Mouse (Mus musculus) heart, embryonic 14.5 days (tissue): ENCODE measurements around the gene B3galt5. TPM values are rescaled to one million over a fixed set of nuclear protein-coding genes. Genes with fewer than 3 reads are reported as not detected.

ENCODE experiments used
- ATAC-seq: fragments of 200-750 bp; cut with Nextera tagmentation; 2 replicates; pipeline ENCODE4 v1.8.0; 2017; ENCODE audit warnings: low read depth, moderate TSS enrichment; ENCODE audit not compliant: insufficient number of reproducible peaks, insufficient read depth, low FRiP score
- H3K27ac ChIP-seq, 2 experiments: fragments of 200-500 bp in 1 of 2; fragments of 300-500 bp in 1 of 2; sonication (generic) in 1 of 2; replicated peaks in 1 of 2; 2 replicates each; pipeline ENCODE4 v1.5.1; 2012 to 2014; ENCODE audit warnings: low read depth in 2 of 2, low read length in 2 of 2, control low read depth in 1 of 2, mild to moderate bottlenecking in 1 of 2, mixed read lengths in 1 of 2; ENCODE audit not compliant: control insufficient read depth in 1 of 2, insufficient read depth in 1 of 2
- H3K27me3 ChIP-seq: fragments of 300-500 bp; sonication (generic); 2 replicates; pipeline ENCODE4 v1.6.1; 2014; ENCODE audit warnings: mild to moderate bottlenecking, low read length, control low read depth; ENCODE audit not compliant: control insufficient read depth, insufficient read depth
- H3K36me3 ChIP-seq: fragments of 300-500 bp; sonication (generic); 2 replicates; pipeline ENCODE4 v1.6.1; 2014; ENCODE audit warnings: mild to moderate bottlenecking, control low read depth, low read length, mixed read lengths; ENCODE audit not compliant: control insufficient read depth, insufficient read depth
- H3K4me1 ChIP-seq, 2 experiments: fragments of 200-500 bp in 1 of 2; fragments of 300-500 bp in 1 of 2; sonication (generic) in 1 of 2; 2 replicates each; pipeline ENCODE4 v1.6.1; 2012 to 2014; ENCODE audit warnings: low read length in 2 of 2, control low read depth in 1 of 2, mixed read lengths in 1 of 2; ENCODE audit not compliant: control insufficient read depth in 2 of 2, insufficient read depth in 2 of 2
- H3K4me2 ChIP-seq: fragments of 300-500 bp; sonication (generic); 2 replicates; pipeline ENCODE4 v1.6.1; 2014; ENCODE audit warnings: mild to moderate bottlenecking, low read length
- H3K4me3 ChIP-seq, 2 experiments: fragments of 200-500 bp in 1 of 2; fragments of 300-500 bp in 1 of 2; sonication (generic) in 1 of 2; 2 replicates each; pipeline ENCODE4 v1.5.1; 2012 to 2014; ENCODE audit warnings: low read length in 2 of 2, mild to moderate bottlenecking in 2 of 2, control low read depth in 1 of 2, low read depth in 1 of 2, moderate library complexity in 1 of 2; ENCODE audit not compliant: control insufficient read depth in 1 of 2, insufficient read depth in 1 of 2
- H3K9ac ChIP-seq: fragments of 300-500 bp; sonication (generic); 2 replicates; pipeline ENCODE4 v1.6.1; 2014; ENCODE audit warnings: mild to moderate bottlenecking, low read length
- H3K9me3 ChIP-seq: fragments of 300-500 bp; sonication (generic); 2 replicates; pipeline ENCODE4 v1.6.1; 2016; ENCODE audit warnings: low read length, control low read depth; ENCODE audit not compliant: control insufficient read depth
- WGBS: fragments of 180-500 bp; shearing (Covaris S2); extraction: QIAGEN DNeasy Blood & Tissue Kit; methylation state at CpG from one replicate; pipeline ENCODE4 v1.1.7; 2014; 5-methylcytosine and 5-hydroxymethylcytosine counted together
- polyA plus RNA-seq: library from polyadenylated mRNA; unstranded; fragments of >200 nt; fragmentation: Nextera tagmentation; extraction: Ambion mirVana; gene quantifications from 2 replicates; pipeline ENCODE4 v1.2.1, GENCODE M21; 2014

The B3galt5 gene
- polyA plus RNA-seq, 1 experiment from 2014 or later, result 0.04 TPM

DNA sequence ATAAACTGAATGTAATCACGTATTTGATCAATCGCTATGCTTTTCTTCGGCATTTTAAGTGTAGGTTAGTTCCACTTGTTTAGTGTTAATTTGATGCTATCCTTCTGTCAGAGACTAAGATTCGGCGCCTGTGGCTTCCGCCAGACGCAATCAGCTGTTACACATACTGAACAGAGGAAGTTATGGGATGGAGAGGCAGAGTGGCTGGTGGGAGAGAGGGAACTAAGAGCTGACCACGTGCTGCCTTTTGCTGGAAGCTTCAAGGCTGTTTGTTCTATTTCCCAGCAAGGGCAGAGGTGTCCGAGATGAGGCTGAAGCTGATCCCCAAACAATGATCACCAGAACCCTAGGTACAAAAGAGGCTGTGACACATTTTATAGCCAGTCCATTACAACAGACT, 56.3 kb downstream of the B3galt5 start:
- WGBS, result 75% methylated on average over 9 of the region's 9 CpGs
- Histone ChIP-seq H3K4me3 (no peak overlapping the region), H3K4me1 (no peaks in the 10 kb centered on the region), H3K4me2 (no peak overlapping the region), H3K27me3 (no peaks in the 10 kb centered on the region), H3K27ac (no peak overlapping the region), H3K36me3 (no peaks in the 10 kb centered on the region), H3K9me3 (no peaks in the 10 kb centered on the region), H3K9ac (no peak overlapping the region)
- no peak for ATAC-seq

DNA sequence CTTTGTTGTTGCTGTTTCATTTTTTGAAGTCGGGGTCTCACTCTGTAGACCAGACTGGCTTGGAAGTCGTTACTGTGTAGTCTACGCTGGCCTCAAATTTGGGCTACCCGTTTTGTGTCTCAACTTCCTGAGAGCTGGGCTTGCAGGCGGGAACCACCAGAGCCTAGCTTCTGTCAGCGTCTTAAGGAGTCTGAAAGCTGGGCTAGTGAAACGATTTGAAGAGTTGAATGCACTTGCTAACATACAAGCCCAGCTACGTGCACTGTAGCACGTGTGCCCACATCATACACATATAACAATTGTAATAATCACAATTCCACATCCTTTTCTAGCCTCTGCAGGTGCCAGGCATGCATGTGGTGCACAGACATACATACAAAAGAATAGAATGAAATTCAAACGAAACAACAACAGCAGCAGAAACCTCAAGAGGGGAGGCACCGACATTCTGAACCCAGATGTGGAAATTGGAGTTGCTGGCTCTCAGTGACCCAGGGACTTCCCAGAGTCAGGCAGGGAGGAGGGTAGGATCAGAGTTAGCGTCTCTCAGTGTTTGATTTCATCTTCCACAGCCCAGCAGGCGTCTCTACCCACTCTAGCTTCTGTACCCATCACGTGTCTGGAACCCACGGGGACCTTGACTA, 57.1 kb downstream of the B3galt5 start:
- 68% methylated on average over 15 of the region's 15 CpGs for WGBS
- H3K9ac ChIP-seq, result no peak overlapping the region
- no peak overlapping the region for H3K27ac ChIP-seq
- no peak for ATAC-seq
- H3K27me3 ChIP-seq, result no peaks in the 10 kb centered on the region
- H3K4me2 ChIP-seq, result no peak overlapping the region
- no peaks in the 10 kb centered on the region for H3K9me3 ChIP-seq
- no peak overlapping the region for H3K4me3 ChIP-seq
- H3K4me1 ChIP-seq, result no peaks in the 10 kb centered on the region
- no peaks in the 10 kb centered on the region for H3K36me3 ChIP-seq

DNA sequence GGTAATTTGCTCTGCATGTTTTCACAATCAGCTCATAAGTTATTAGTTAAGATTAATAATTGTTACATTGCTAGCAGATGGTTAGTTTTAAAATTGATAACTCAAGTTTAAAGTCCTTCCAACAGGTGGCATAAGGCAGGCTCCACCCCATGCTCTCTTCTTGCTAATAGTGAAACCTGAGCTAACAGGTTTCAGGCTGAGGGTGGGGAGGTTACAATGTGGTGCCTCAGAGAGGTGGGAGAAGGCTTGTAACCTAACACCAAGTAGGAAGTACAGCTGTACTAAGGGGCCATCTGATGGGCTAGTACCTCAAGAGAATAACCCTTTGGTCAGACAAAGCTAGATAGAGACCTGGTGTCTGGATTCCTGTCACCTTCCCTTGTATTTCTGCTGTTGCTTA, 62.5 kb downstream of the B3galt5 start:
- H3K9ac ChIP-seq, result no peak overlapping the region
- no peaks in the 10 kb centered on the region for H3K27me3 ChIP-seq
- H3K4me1 ChIP-seq, result no peaks in the 10 kb centered on the region
- no peak overlapping the region for H3K4me2 ChIP-seq
- H3K27ac ChIP-seq, result no peak overlapping the region
- no peaks in the 10 kb centered on the region for H3K9me3 ChIP-seq
- H3K4me3 ChIP-seq, result no peak overlapping the region
- ATAC-seq, result no peak
- H3K36me3 ChIP-seq, result no peaks in the 10 kb centered on the region

DNA sequence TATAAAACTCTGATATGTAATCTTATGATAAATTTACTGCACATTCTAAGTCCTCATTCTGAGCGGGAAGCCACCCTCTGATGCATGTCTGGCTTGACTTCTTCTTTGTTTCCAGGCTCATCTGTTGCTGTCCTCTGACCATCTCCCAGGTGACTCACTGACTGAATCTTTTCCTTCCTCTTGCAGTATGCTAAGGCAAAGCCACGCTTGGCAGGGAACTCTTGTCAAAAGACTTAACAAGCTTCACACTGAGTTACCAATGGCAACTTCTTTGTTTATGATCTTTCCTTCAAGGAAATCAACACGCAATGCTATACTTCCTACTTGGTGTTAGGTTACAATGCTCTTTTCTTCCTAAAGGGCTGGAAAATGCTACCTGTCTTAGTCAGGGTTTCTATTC, 63.0 kb downstream of the B3galt5 start:
- Histone ChIP-seq H3K27me3 (no peaks in the 10 kb centered on the region), H3K9me3 (no peaks in the 10 kb centered on the region), H3K36me3 (no peaks in the 10 kb centered on the region), H3K4me3 (no peak overlapping the region), H3K4me2 (no peak overlapping the region), H3K4me1 (no peaks in the 10 kb centered on the region), H3K27ac (no peak overlapping the region), H3K9ac (no peak overlapping the region)
- 65% methylated on average over 3 of the region's 3 CpGs for WGBS
- no peak for ATAC-seq

DNA sequence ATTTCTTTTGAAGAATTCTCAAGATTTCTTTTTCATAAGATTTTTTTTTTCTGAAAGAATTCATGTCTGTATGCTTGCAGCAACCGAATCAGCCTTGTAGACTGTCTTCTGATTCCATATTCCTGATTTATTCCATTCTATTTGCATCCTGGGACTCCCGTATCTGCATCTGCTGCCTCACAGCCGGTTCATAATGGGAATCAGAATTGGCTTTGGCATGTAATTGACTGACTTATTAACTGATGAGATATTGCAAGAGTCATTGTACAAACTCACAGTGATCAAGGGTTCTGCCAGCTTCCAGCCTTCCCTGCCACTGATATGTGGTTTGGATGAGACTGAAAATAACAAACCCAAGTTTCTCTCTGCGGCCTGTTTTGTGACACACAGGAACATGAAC, 67.8 kb downstream of the B3galt5 start:
- H3K27me3 ChIP-seq, result no peaks in the 10 kb centered on the region
- no peak overlapping the region for H3K27ac ChIP-seq
- 82% methylated on average over 4 of the region's 4 CpGs for WGBS
- no peaks in the 10 kb centered on the region for H3K36me3 ChIP-seq
- no peak overlapping the region for H3K9ac ChIP-seq
- no peaks in the 10 kb centered on the region for H3K4me1 ChIP-seq
- H3K4me2 ChIP-seq, result no peak overlapping the region
- no peaks in the 10 kb centered on the region for H3K9me3 ChIP-seq
- ATAC-seq, result no peak
- H3K4me3 ChIP-seq, result no peak overlapping the region

DNA sequence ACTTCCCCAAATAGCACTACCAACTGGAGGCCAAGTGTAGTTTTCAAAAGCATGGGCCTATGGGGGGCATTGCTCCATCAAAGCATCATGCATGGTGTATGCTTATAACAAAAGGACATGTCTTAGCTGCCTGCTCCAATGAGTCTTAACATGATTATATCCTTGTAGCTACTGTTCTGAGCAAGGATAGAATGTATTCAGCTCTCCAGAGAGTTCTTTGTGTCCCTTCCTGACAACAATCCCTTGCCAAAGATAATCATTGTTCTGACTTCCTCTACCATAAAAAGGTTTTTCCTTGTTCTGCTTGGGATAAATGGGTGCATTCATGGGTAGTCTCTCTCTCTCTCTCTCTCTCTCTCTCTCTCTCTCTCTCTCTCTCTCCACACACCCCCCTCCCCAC, 68.8 kb downstream of the B3galt5 start:
- Histone ChIP-seq H3K27ac (no peak overlapping the region), H3K9ac (no peak overlapping the region), H3K4me2 (no peak overlapping the region), H3K4me1 (no peaks in the 10 kb centered on the region), H3K36me3 (no peaks in the 10 kb centered on the region), H3K27me3 (no peaks in the 10 kb centered on the region), H3K4me3 (no peak overlapping the region), H3K9me3 (no peaks in the 10 kb centered on the region)
- ATAC-seq, result no peak

DNA sequence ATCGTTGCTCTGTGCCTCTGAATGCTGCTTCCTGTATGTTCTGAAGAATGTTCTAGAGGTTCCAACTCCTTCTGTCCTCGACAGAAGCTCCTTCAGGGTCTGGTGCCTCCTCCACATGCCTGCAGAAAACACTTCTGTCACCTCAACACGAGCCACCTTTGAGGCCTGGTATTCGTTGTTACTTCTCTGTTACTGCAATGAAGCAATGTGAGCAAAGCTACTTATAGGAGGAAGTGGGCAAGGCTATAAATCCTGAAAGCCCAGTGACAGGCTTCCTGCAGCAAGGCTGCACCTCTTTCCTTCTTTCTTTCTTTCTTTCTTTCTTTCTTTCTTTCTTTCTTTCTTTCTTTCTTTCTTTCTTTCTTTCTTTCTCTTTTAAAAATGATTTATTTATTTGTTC, 71.3 kb downstream of the B3galt5 start:
- Histone ChIP-seq H3K4me1 (no peaks in the 10 kb centered on the region), H3K9ac (no peak overlapping the region), H3K4me2 (no peak overlapping the region), H3K9me3 (no peaks in the 10 kb centered on the region), H3K36me3 (no peaks in the 10 kb centered on the region), H3K27ac (no peak overlapping the region), H3K27me3 (no peaks in the 10 kb centered on the region), H3K4me3 (no peak overlapping the region)
- WGBS, result 64% methylated on average over 4 of the region's 4 CpGs
- no peak for ATAC-seq

DNA sequence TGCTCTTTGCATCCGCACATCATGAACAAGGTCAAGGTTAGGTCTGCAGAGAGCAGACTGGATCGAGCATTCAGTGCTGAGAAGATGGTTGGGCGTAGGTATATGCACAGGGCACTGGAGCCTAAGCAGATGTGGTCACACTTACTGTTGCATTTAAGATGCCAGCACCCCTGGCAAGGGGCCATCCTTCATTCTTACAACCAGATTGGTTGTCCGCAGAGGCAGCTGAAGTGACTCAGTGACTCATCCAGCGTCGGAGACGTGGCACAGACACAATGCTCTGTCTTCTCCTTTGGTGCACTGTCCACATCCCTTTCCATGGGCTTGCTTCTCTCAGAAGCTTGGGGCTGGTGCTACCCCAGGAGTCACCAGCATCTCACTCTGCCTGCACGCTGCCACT, 82.2 kb downstream of the B3galt5 start:
- no peak overlapping the region for H3K9ac ChIP-seq
- no peak overlapping the region for H3K4me2 ChIP-seq
- ATAC-seq, result no peak
- H3K36me3 ChIP-seq, result no peaks in the 10 kb centered on the region
- H3K27ac ChIP-seq, result no peak overlapping the region
- H3K4me1 ChIP-seq, result no peaks in the 10 kb centered on the region
- H3K27me3 ChIP-seq, result no peaks in the 10 kb centered on the region
- H3K9me3 ChIP-seq, result no peaks in the 10 kb centered on the region
- WGBS, result 84% methylated on average over 8 of the region's 8 CpGs
- no peak overlapping the region for H3K4me3 ChIP-seq
